Mouse (Mus musculus) bone marrow macrophage, adult 2 months (primary cell): Measurements from ENCODE around the gene Prg3.

Source experiments
- CTCF ChIP-seq: IDR thresholded peaks from 2 replicates; pipeline ENCODE4 v1.5.1; 2012; ENCODE audit warnings: low read depth, mild to moderate bottlenecking, low read length, moderate library complexity
- POLR2A ChIP-seq: IDR thresholded peaks from 2 replicates; pipeline ENCODE4 v1.6.1; 2012; ENCODE audit warnings: mild to moderate bottlenecking, low read depth, low read length, borderline replicate concordance

DNA sequence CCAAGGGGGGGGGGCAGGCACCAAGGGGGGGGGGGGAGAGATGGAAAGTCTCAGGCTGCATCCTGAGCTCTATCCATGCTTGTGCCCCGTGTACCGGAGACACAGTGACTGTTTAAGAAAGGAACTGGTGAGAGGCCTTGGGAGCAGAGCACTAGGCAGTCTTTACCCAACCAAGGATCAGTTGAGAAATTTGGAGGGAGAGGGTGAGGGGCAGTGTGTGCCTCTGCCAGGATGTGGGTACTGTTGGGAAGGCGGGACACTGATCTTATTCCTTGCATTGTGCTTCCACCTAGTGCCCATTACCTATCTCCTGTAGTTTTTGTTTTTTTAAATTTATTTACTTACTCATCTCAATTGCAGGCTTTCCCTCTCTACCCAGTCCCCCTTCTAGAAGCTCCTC, 38.2 kb downstream of the Prg3 start:
- TF ChIP-seq POLR2A (no peak), CTCF (no peak)
